Mouse (Mus musculus): ENCODE data around the gene Ccdc172.
A peak's percentile ranks its signal among the peaks of the same experiment; 100 is the strongest.

The Ccdc172 gene

GRCm38 (mm10) chr19:58572429-58573071 lies 60.8 kb downstream of the Ccdc172 start:
- peak; percentile 27 for DNase-seq

- no peak for DNase-seq
Measured at GRCm38 (mm10) chr19:58573072-58573438, 61.3 kb downstream of the Ccdc172 start.

- no peak for DNase-seq
Measured at GRCm38 (mm10) chr19:58582018-58582417, 70.2 kb downstream of the Ccdc172 start.

- DNase-seq, result no peak
Measured at GRCm38 (mm10) chr19:58582956-58583355, 71.2 kb downstream of the Ccdc172 start.

GRCm38 (mm10) chr19:58586046-58586445 lies 74.3 kb downstream of the Ccdc172 start:
- no peak for DNase-seq

GRCm38 (mm10) chr19:58590251-58590936 lies 78.6 kb downstream of the Ccdc172 start:
- DNase-seq, result peak; percentile 76

GRCm38 (mm10) chr19:58600381-58600780 lies 88.6 kb downstream of the Ccdc172 start:
- DNase-seq, result no peak

All from layer of hippocampus, adult 9-11 months (tissue).